Mouse (Mus musculus) liver, embryonic 15.5 days (tissue): ENCODE results near the gene S1pr2. TPM values are rescaled to one million over a fixed set of nuclear protein-coding genes. Genes with fewer than 3 reads are reported as not detected.

Experiments used
- ATAC-seq: fragments of 200-750 bp; cut with Nextera tagmentation; 2 replicates; pipeline ENCODE4 v1.8.0; 2017; ENCODE audit warnings: moderate number of reproducible peaks, mild to moderate bottlenecking, moderate library complexity; ENCODE audit not compliant: insufficient read depth
- H3K27ac ChIP-seq: fragments of 300-500 bp; sonication (generic); replicated peaks from 2 replicates; pipeline ENCODE4 v1.5.1; 2015; ENCODE audit warnings: mild to moderate bottlenecking, inconsistent platforms
- H3K27me3 ChIP-seq: fragments of 300-500 bp; sonication (generic); 2 replicates; pipeline ENCODE4 v1.6.1; 2015; ENCODE audit warnings: mild to moderate bottlenecking, inconsistent platforms
- H3K36me3 ChIP-seq: fragments of 300-500 bp; sonication (generic); replicated peaks from 2 replicates; pipeline ENCODE4 v1.6.1; 2015; ENCODE audit warnings: moderate library complexity, mild to moderate bottlenecking, inconsistent platforms
- H3K4me1 ChIP-seq: fragments of 300-500 bp; sonication (generic); replicated peaks from 2 replicates; pipeline ENCODE4 v1.6.1; 2015; ENCODE audit warnings: inconsistent platforms
- H3K4me2 ChIP-seq: fragments of 300-500 bp; sonication (generic); 2 replicates; pipeline ENCODE4 v1.6.1; 2015; ENCODE audit warnings: moderate library complexity, mild to moderate bottlenecking, inconsistent platforms
- H3K4me3 ChIP-seq: fragments of 300-500 bp; sonication (generic); replicated peaks from 2 replicates; pipeline ENCODE4 v1.5.1; 2015; ENCODE audit warnings: mild to moderate bottlenecking, inconsistent platforms
- H3K9ac ChIP-seq: fragments of 300-500 bp; sonication (generic); 2 replicates; pipeline ENCODE4 v1.6.1; 2015; ENCODE audit warnings: moderate library complexity, mild to moderate bottlenecking, inconsistent platforms
- H3K9me3 ChIP-seq: fragments of 300-500 bp; sonication (generic); replicated peaks from 2 replicates; pipeline ENCODE4 v1.6.1; 2016; ENCODE audit warnings: inconsistent platforms
- WGBS: fragments of 180-500 bp; shearing (Covaris S2); methylation state at CpG from one replicate; pipeline ENCODE4 v1.1.7; 2015; ENCODE audit warnings: mixed read lengths; ENCODE audit not compliant: insufficient replicate concordance; 5-methylcytosine and 5-hydroxymethylcytosine counted together
- polyA plus RNA-seq: library from polyadenylated mRNA; unstranded; fragments of >200 nt; fragmentation: Nextera tagmentation; extraction: Ambion mirVana; gene quantifications from 2 replicates; pipeline ENCODE4 v1.2.1, GENCODE M21; 2015

S1pr2 gene
- 4.2 and 4.8 TPM in 2 replicates for polyA plus RNA-seq

DNA sequence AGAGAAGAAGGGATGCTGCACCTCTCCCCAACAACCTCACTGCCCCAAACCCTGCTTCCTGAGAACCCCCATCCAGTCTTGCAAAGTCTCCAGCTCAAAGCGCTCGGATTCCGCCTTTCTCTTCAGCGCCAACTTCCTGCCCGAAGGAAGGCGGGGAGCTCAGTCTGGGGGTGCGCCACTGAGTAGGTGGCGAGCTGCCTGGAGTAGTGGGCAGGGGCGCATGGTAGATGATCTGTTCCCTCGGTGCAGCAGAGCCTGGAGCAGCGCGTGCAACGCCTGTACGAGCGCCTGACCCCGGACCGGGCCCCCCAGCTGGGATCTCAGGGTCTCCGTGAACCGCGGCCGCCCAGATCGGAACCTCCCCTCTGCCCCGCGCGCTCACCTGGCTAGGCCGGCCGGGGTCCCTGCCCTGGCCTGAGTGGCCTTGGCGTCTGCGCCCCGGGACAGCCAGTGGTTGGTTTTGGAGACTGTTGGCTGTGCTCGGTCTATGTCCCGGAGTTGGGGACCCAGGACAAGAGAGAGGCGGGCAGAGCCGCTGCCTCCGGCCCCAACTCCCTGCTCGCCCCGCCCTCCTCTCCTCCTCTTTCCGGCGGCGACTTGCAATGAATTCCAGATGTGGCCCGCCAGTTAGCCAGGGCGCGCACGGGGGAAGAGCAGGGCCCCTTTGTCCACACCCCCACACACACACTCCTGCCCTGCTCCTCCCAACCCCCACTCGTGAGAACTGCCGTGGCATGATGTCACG lies at the start of gene S1pr2:
S1pr2 (minus strand) TSS at position 566 of the 745 bp plus-strand sequence.
- Histone ChIP-seq H3K9ac (peak within 1 kb of the TSS; percentile 71), H3K27ac (peak within 1 kb of the TSS; percentile 71), H3K4me2 (peak within 1 kb of the TSS; percentile 98), H3K36me3 (no peaks in the 10 kb centered on the region), H3K4me3 (peak within 1 kb of the TSS; percentile 75), H3K4me1 (peaks cover 64% of the 10 kb centered on the region), H3K27me3 (peaks cover 18% of the 10 kb centered on the region), H3K9me3 (no peaks in the 10 kb centered on the region)
- WGBS = under 1% methylated on average over 47 of the region's 47 CpGs
- ATAC-seq = peak; percentile 62

DNA sequence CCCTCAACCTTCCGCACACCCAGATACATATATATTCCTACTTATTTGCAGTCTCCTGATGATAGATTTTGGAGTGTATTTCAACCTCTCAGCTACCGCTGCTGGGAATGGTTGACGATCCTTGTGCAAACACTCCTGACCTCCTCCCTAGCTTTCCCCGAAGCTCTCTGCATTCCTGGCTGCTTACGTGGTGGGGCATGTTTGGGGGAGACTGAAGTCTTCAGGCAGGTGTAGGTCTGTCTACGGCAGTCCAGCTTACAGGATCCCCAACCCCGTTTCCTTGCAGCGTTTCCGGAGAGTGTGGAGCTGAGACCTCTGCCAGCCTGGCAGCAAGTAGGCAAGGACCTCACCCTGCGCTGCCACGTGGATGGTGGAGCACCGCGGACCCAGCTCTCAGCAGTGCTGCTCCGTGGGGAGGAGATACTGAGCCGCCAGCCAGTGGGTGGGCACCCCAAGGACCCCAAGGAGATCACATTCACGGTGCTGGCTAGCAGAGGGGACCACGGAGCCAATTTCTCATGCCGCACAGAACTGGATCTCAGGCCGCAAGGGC lies 48.8 kb upstream of the S1pr2 start:
- no peaks in the 10 kb centered on the region for H3K9me3 ChIP-seq
- peaks cover 11% of the 10 kb centered on the region for H3K36me3 ChIP-seq
- 0 out of 2 replicates have a peak, but pooled peaks cover 4% of the 10 kb centered on the region for H3K27me3 ChIP-seq
- H3K9ac ChIP-seq = no peak overlapping the region
- 80% methylated on average over 19 of the region's 19 CpGs for WGBS
- peaks cover 47% of the 10 kb centered on the region for H3K4me1 ChIP-seq
- H3K4me3 ChIP-seq = no peak overlapping the region
- no peak overlapping the region for H3K4me2 ChIP-seq
- no peak for ATAC-seq
- H3K27ac ChIP-seq = no peak overlapping the region

DNA sequence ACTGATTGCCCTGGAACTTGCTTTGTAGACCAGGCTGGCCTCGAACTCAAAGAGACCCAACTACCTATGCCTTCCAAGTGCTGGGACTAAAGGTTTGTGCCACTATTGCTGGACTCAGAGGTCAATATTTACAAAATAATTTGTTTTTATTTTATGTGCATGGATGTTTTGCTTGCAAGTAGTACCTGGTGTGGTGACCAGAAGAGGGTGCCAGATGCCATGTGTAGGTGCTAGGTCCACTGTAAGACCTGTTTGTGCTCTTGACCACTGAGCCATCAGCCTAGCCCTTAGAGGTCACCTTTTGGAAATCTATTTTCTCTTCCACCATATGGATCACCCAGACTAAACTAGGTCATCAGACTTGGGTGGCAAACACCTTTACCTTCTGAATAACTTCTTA lies 46.1 kb upstream of the S1pr2 start:
- H3K9me3 ChIP-seq = no peaks in the 10 kb centered on the region
- no peak overlapping the region for H3K4me3 ChIP-seq
- H3K36me3 ChIP-seq = peaks cover 11% of the 10 kb centered on the region
- no peak for ATAC-seq
- no peak overlapping the region for H3K27ac ChIP-seq
- H3K4me2 ChIP-seq = no peak overlapping the region
- 68% methylated on average over 1 of the region's 1 CpGs for WGBS
- H3K4me1 ChIP-seq = peaks cover 30% of the 10 kb centered on the region
- no peak overlapping the region for H3K9ac ChIP-seq
- peaks cover 18% of the 10 kb centered on the region for H3K27me3 ChIP-seq

DNA sequence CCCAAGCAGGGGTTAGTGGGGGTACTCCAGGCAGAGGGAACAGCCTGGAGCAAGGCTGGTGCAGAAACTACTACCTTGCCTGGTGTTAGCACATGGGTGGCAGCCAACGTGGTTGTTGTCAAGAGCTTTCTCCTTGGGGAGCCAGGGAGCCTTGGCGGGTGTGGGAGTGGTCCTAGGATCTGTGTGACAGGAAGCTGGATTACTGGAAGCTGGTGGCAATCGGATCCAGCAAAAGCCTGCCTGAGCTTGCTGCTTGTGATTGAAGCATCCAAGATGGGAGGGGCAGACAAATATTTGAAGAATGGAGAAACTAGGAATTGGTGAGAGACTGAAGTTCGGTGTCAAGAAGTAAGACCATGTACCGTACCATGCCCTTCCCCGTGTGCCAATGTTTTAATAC lies 45.7 kb upstream of the S1pr2 start:
- 71% methylated on average over 6 of the region's 6 CpGs for WGBS
- Histone ChIP-seq H3K27ac (no peak overlapping the region), H3K9me3 (no peaks in the 10 kb centered on the region), H3K4me2 (no peak overlapping the region), H3K4me3 (no peak overlapping the region), H3K4me1 (peaks cover 29% of the 10 kb centered on the region), H3K9ac (no peak overlapping the region), H3K27me3 (peaks cover 22% of the 10 kb centered on the region), H3K36me3 (peaks cover 10% of the 10 kb centered on the region; the same call in 1 of the 2 replicates)
- no peak for ATAC-seq

DNA sequence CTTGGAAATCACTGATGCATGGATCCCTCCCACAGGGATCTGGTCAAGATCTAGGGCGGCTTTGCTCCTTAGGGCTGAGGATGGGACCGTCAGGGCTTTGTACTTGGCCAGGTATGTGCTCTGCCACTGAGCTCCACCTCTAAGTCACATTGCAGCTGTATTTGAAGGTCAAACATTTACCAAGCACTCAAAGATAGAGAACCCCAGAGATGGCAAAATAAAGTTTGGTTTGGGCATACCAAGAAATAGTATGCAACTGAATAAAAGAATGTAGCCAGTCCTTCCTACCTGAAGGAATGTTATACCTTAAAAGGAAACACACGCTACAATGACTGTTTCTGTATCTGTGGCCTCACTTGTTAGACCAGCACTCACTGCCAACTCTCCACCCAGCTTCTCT lies 44.8 kb upstream of the S1pr2 start:
- Histone ChIP-seq H3K9me3 (no peaks in the 10 kb centered on the region), H3K4me2 (no peak overlapping the region), H3K4me1 (peaks cover 29% of the 10 kb centered on the region), H3K4me3 (no peak overlapping the region), H3K27me3 (peaks cover 32% of the 10 kb centered on the region), H3K27ac (no peak overlapping the region), H3K9ac (no peak overlapping the region), H3K36me3 (0 out of 2 replicates have a peak, but pooled peaks cover 3% of the 10 kb centered on the region)
- WGBS = 76% methylated on average over 3 of the region's 3 CpGs
- ATAC-seq = no peak

DNA sequence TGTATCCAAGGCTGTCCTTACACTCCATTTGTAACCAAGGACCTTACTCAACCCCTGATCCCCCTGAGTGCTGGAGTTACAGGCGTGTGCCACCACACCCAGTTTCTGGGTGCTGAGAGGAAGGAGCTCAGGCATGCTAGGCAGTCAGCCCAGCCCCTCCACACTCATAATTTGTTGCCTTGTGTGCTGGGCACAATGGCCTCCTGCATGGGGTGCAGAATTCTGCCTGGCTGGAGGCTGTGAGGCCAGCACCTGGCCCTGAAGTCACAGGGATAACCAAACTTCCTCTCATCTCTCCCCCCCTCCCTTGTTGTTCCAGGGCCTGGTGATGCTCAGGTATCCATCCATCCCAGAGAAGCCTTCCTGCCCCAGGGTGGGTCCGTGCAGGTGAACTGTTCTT lies 42.0 kb upstream of the S1pr2 start:
- H3K9ac ChIP-seq = no peak overlapping the region

DNA sequence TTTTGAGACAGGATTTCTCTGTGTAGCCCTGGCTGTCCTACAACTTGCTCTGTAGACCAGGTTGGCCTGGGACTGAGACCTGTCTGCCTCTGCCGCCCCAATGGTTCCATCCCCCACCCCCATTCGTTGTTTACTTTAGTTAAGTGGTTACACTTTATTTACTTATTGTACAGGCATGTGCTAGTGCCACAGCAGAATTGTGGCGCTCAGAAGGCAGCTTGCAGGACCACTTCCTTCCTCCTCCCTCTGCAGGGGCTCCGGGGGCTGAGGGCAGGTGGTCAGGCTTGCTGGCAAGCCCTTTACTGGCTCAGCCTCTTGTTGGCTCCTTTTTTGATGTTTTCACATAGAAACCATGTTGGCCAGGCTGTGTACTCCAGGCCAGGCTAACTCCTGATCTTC lies 40.6 kb upstream of the S1pr2 start:
- Histone ChIP-seq H3K27me3 (peaks cover 62% of the 10 kb centered on the region), H3K27ac (0 out of 2 replicates have a peak overlapping the region, but pooled peaks have one; percentile 9)
- WGBS = 11% methylated on average over 4 of the region's 4 CpGs

More for the DNA sequence above, 42.0 kb upstream of the S1pr2 start:
- Histone ChIP-seq H3K9me3 (no peaks in the 10 kb centered on the region), H3K36me3 (no peaks in the 10 kb centered on the region), H3K27ac (no peak overlapping the region), H3K4me3 (no peak overlapping the region), H3K4me2 (no peak overlapping the region), H3K27me3 (peaks cover 59% of the 10 kb centered on the region), H3K4me1 (peaks cover 42% of the 10 kb centered on the region)
- WGBS = 47% methylated on average over 2 of the region's 2 CpGs
- ATAC-seq = no peak

DNA sequence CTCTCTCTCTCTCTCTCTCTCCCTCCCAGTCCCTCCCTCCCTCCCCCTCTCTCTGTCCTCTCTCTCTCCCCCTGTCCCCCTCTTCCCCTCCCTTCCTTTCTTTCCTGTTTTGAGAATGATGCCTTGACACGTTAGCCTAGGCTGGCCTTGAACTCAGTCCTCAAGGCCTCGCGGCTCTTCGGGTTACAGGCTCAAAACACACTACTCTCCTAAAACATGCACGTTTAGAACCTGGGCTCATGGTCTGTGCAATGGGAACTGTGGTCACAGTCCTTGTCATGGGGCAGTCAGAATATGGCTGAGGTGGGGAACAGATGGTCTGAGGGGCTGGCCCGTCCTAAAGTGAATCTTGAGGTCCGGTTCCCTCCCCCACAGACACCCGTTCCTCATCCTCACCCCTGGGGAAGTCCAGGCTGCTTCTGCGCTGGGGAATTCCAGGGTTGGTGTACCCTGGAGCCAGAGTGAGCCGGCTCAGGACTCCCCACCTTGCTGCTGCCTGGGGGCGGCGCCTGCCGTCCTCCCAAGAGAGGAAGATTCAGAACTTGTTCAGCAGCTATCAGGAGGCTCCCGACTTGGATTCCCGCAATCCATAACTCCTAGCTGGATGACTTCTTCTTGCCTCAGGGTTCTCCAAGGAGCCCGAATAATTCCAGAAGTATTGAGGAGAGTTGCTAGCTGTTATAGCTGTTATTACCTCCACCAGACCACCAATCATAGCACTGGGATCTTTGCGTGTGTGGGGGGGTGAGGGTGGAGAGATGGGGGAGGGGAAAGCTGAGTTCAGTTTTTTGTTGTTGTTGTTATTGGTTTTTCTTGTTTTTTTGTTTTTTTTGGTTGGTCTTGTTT lies 40.0 kb upstream of the S1pr2 start:
- H3K9me3 ChIP-seq = no peaks in the 10 kb centered on the region
- H3K9ac ChIP-seq = peak overlapping the region; percentile 36; the same call in 1 of the 2 replicates
- peaks cover 54% of the 10 kb centered on the region for H3K4me1 ChIP-seq
- no peaks in the 10 kb centered on the region for H3K36me3 ChIP-seq
- ATAC-seq = no peak
- H3K4me3 ChIP-seq = peak overlapping the region; percentile 53
- WGBS = 6% methylated on average over 17 of the region's 17 CpGs
- 0 out of 2 replicates have a peak overlapping the region, but pooled peaks have one; percentile 38 for H3K27ac ChIP-seq
- H3K27me3 ChIP-seq = peaks cover 62% of the 10 kb centered on the region
- H3K4me2 ChIP-seq = peak overlapping the region; percentile 68

More for the DNA sequence above, 40.6 kb upstream of the S1pr2 start:
- Histone ChIP-seq H3K36me3 (no peaks in the 10 kb centered on the region), H3K9ac (no peak overlapping the region), H3K4me1 (peaks cover 48% of the 10 kb centered on the region), H3K4me2 (peak overlapping the region; percentile 68), H3K4me3 (peak overlapping the region; percentile 53), H3K9me3 (no peaks in the 10 kb centered on the region)
- ATAC-seq = no peak

DNA sequence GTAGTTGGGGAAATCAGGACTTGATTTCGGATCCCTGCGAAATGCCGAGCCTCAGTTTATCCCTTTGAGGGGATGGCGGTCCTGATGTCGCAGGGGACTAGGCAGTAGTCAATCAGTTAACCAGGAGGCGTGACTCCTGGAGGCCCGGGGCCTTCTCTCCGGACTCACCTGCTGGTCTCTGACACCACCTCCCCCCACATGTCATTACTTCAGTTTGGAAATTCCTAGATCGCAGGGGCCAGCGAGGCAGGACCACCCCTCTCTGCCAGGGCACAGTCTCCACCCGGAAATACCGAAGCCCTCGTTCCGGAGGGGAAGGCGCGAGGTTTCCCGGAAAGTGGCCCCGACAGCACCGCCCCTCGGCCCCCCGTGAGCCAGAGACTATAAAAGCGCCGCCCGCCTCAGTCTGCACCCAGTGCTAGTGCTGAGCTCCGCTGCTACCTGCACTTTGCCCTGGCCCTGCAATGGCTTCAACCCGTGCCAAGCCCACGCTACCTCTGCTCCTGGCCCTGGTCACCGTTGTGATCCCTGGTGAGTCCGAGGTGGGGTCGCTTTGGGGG lies 39.1 kb upstream of the S1pr2 start, which contains the start of gene Icam1:
Icam1 (plus strand) TSS at position 415 of the 560 bp plus-strand sequence.
- no peaks in the 10 kb centered on the region for H3K36me3 ChIP-seq
- ATAC-seq = peak; percentile 68
- H3K4me2 ChIP-seq = peak within 1 kb of the TSS; percentile 68
- H3K4me3 ChIP-seq = peak within 1 kb of the TSS; percentile 53
- H3K27ac ChIP-seq = peak within 1 kb of the TSS; percentile 38; the same call in 1 of the 2 replicates
- WGBS = under 1% methylated on average over 30 of the region's 30 CpGs
- H3K27me3 ChIP-seq = peaks cover 59% of the 10 kb centered on the region
- H3K9me3 ChIP-seq = no peaks in the 10 kb centered on the region
- peak within 1 kb of the TSS; percentile 36; the same call in 1 of the 2 replicates for H3K9ac ChIP-seq
- peaks cover 59% of the 10 kb centered on the region for H3K4me1 ChIP-seq

DNA sequence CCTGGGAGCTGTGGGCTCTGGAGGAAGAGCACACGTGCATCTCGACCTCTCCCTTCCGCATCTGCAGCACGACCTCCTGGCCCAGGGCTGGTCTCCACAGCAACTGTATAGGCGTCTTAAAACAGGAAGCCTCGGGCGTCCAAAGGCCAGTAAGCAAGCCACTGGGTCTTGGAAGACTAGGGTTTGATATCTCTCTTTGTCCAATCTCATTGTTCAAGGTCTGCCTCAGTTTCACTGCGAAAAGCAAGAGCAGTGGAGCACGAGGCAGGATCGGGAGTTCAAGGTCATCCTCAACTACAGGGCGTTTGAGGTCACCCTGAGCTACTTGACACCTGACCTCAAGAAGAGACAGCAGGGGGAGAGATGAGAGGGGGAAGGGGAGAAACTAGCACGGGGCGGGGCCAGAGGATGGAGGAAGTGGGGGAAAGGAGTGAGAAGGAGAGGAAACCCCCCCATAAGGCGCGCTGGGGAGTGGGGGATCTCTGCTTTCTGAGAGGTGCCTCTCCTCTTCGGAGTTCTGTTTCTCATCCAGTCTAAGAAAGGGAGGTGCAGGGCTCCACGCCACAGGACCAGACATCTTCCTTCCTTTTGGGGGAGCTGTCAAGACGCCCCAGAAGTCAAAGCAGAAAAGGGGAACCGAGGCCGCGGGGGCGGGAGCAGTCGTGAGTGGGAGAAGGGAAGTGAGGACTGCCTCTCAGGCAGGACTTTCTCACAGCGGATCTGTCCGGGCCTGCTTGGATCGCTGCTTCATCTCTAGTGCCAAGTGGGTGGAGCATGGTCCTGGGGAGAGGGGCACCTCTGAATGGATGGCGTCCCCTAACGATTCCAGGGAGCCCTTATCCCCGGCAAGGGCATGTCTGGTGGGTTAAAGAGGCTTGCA lies 38.4 kb upstream of the S1pr2 start:
- H3K27me3 ChIP-seq = peaks cover 59% of the 10 kb centered on the region
- no peaks in the 10 kb centered on the region for H3K36me3 ChIP-seq
- peak overlapping the region; percentile 68 for H3K4me2 ChIP-seq
- peak overlapping the region; percentile 36; the same call in 1 of the 2 replicates for H3K9ac ChIP-seq
- peak overlapping the region; percentile 53 for H3K4me3 ChIP-seq
- H3K27ac ChIP-seq = peak overlapping the region; percentile 38; the same call in 1 of the 2 replicates
- WGBS = 4% methylated on average over 29 of the region's 29 CpGs
- peak; percentile 35; the same call in 1 of the 2 replicates for ATAC-seq
- H3K9me3 ChIP-seq = no peaks in the 10 kb centered on the region
- H3K4me1 ChIP-seq = peaks cover 62% of the 10 kb centered on the region
